Mouse (Mus musculus): ENCODE data around the gene Slc15a4. TPM values are rescaled to one million over a fixed set of nuclear protein-coding genes. Genes with fewer than 3 reads are reported as not detected.

The Slc15a4 gene
- polyA plus RNA-seq, 1 experiment: 0.75 TPM

GRCm38 (mm10) chr5:127648046-127648445, 15.3 kb upstream of the Slc15a4 start:
- TF ChIP-seq GATA1 (IDR thresholded peaks at IDR 0.05; ENCODE audit: low read length) (no peak), TAL1 (IDR thresholded peaks at IDR 0.05; ENCODE audit: low read length) (no peak)
- Histone ChIP-seq H3K4me3 (replicated peaks) (no peak overlapping the region), H3K9me3 (ENCODE audit: control insufficient read depth, low read length) (peaks cover 35% of the 10 kb centered on the region)

GRCm38 (mm10) chr5:127641185-127641958, 8.7 kb upstream of the Slc15a4 start:
- no peak overlapping the region for H3K4me3 ChIP-seq (replicated peaks)
- TF ChIP-seq GATA1 (IDR thresholded peaks at IDR 0.05; ENCODE audit: low read length) (no peak), TAL1 (IDR thresholded peaks at IDR 0.05; ENCODE audit: low read length) (no peak)
- H3K9me3 ChIP-seq (ENCODE audit: control insufficient read depth, low read length): peaks cover 48% of the 10 kb centered on the region

More at GRCm38 (mm10) chr5:127648046-127648445, 15.3 kb upstream of the Slc15a4 start:
- no peaks in the 10 kb centered on the region for H3K27me3 ChIP-seq (ENCODE audit: control insufficient read depth)
- no peaks in the 10 kb centered on the region for H3K4me1 ChIP-seq (ENCODE audit: control insufficient read depth)
- H3K36me3 ChIP-seq (ENCODE audit: control insufficient read depth): no peaks in the 10 kb centered on the region

GRCm38 (mm10) chr5:127640359-127640758, 7.7 kb upstream of the Slc15a4 start:
- Histone ChIP-seq H3K36me3 (ENCODE audit: control insufficient read depth) (no peaks in the 10 kb centered on the region), H3K4me1 (ENCODE audit: control insufficient read depth) (no peaks in the 10 kb centered on the region), H3K27me3 (ENCODE audit: control insufficient read depth) (no peaks in the 10 kb centered on the region; the same call in 1 of the 2 replicates), H3K9me3 (ENCODE audit: control insufficient read depth, low read length) (peaks cover 44% of the 10 kb centered on the region), H3K4me3 (replicated peaks) (no peak overlapping the region)
- TF ChIP-seq TAL1 (IDR thresholded peaks at IDR 0.05; ENCODE audit: low read length) (no peak), GATA1 (IDR thresholded peaks at IDR 0.05; ENCODE audit: low read length) (no peak)

More at GRCm38 (mm10) chr5:127641185-127641958, 8.7 kb upstream of the Slc15a4 start:
- Histone ChIP-seq H3K4me1 (ENCODE audit: control insufficient read depth) (no peaks in the 10 kb centered on the region), H3K27me3 (ENCODE audit: control insufficient read depth) (no peaks in the 10 kb centered on the region; the same call in 1 of the 2 replicates), H3K36me3 (ENCODE audit: control insufficient read depth) (no peaks in the 10 kb centered on the region)

- Histone ChIP-seq H3K36me3 (ENCODE audit: control insufficient read depth) (no peaks in the 10 kb centered on the region), H3K27me3 (ENCODE audit: control insufficient read depth) (no peaks in the 10 kb centered on the region; the same call in 1 of the 2 replicates), H3K4me1 (ENCODE audit: control insufficient read depth) (no peaks in the 10 kb centered on the region), H3K4me3 (replicated peaks) (no peak overlapping the region), H3K9me3 (ENCODE audit: control insufficient read depth, low read length) (peaks cover 40% of the 10 kb centered on the region)
- TF ChIP-seq GATA1 (IDR thresholded peaks at IDR 0.05; ENCODE audit: low read length) (no peak), TAL1 (IDR thresholded peaks at IDR 0.05; ENCODE audit: low read length) (no peak)
Observed at GRCm38 (mm10) chr5:127639635-127640034, 6.9 kb upstream of the Slc15a4 start.

- Histone ChIP-seq H3K4me3 (replicated peaks) (no peak overlapping the region), H3K9me3 (ENCODE audit: control insufficient read depth, low read length) (peaks cover 40% of the 10 kb centered on the region), H3K27me3 (ENCODE audit: control insufficient read depth) (no peaks in the 10 kb centered on the region; the same call in 1 of the 2 replicates), H3K36me3 (ENCODE audit: control insufficient read depth) (no peaks in the 10 kb centered on the region), H3K4me1 (ENCODE audit: control insufficient read depth) (no peaks in the 10 kb centered on the region)
- TF ChIP-seq GATA1 (IDR thresholded peaks at IDR 0.05; ENCODE audit: low read length) (no peak), TAL1 (IDR thresholded peaks at IDR 0.05; ENCODE audit: low read length) (no peak)
Observed at GRCm38 (mm10) chr5:127639067-127639605, 6.4 kb upstream of the Slc15a4 start.

- H3K36me3 ChIP-seq (ENCODE audit: control insufficient read depth): no peaks in the 10 kb centered on the region
- peaks cover 34% of the 10 kb centered on the region for H3K9me3 ChIP-seq (ENCODE audit: control insufficient read depth, low read length)
- H3K4me1 ChIP-seq (ENCODE audit: control insufficient read depth): no peaks in the 10 kb centered on the region
- TF ChIP-seq GATA1 (IDR thresholded peaks at IDR 0.05; ENCODE audit: low read length) (no peak), TAL1 (IDR thresholded peaks at IDR 0.05; ENCODE audit: low read length) (no peak)
- no peak overlapping the region for H3K4me3 ChIP-seq (replicated peaks)
- H3K27me3 ChIP-seq (ENCODE audit: control insufficient read depth): peaks cover 7% of the 10 kb centered on the region
Observed at GRCm38 (mm10) chr5:127638177-127638576, 5.5 kb upstream of the Slc15a4 start.

GRCm38 (mm10) chr5:127637622-127638021, 4.9 kb upstream of the Slc15a4 start:
- H3K4me1 ChIP-seq (ENCODE audit: control insufficient read depth): no peaks in the 10 kb centered on the region
- no peak overlapping the region for H3K4me3 ChIP-seq (replicated peaks)
- H3K36me3 ChIP-seq (ENCODE audit: control insufficient read depth): no peaks in the 10 kb centered on the region
- H3K27me3 ChIP-seq (ENCODE audit: control insufficient read depth): peaks cover 12% of the 10 kb centered on the region
- peaks cover 29% of the 10 kb centered on the region for H3K9me3 ChIP-seq (ENCODE audit: control insufficient read depth, low read length)
- TF ChIP-seq GATA1 (IDR thresholded peaks at IDR 0.05; ENCODE audit: low read length): no peak
- no peak for TF ChIP-seq TAL1 (IDR thresholded peaks at IDR 0.05; ENCODE audit: low read length)

- H3K4me3 ChIP-seq (replicated peaks): no peak overlapping the region
- H3K4me1 ChIP-seq (ENCODE audit: control insufficient read depth): no peaks in the 10 kb centered on the region
- H3K36me3 ChIP-seq (ENCODE audit: control insufficient read depth): no peaks in the 10 kb centered on the region
- peaks cover 33% of the 10 kb centered on the region for H3K27me3 ChIP-seq (ENCODE audit: control insufficient read depth)
- TF ChIP-seq TAL1 (IDR thresholded peaks at IDR 0.05; ENCODE audit: low read length) (no peak), GATA1 (IDR thresholded peaks at IDR 0.05; ENCODE audit: low read length) (no peak)
- H3K9me3 ChIP-seq (ENCODE audit: control insufficient read depth, low read length): no peaks in the 10 kb centered on the region; the same call in 1 of the 2 replicates
Observed at GRCm38 (mm10) chr5:127633666-127634065, 969 bp upstream of the Slc15a4 start.

- H3K9me3 ChIP-seq (ENCODE audit: control insufficient read depth, low read length): peaks cover 2% of the 10 kb centered on the region; the same call in 1 of the 2 replicates
- H3K4me1 ChIP-seq (ENCODE audit: control insufficient read depth): no peaks in the 10 kb centered on the region
- TF ChIP-seq GATA1 (IDR thresholded peaks at IDR 0.05; ENCODE audit: low read length): no peak
- TF ChIP-seq TAL1 (IDR thresholded peaks at IDR 0.05; ENCODE audit: low read length): no peak
- H3K27me3 ChIP-seq (ENCODE audit: control insufficient read depth): peaks cover 33% of the 10 kb centered on the region
- H3K4me3 ChIP-seq (replicated peaks): no peak overlapping the region
- H3K36me3 ChIP-seq (ENCODE audit: control insufficient read depth): no peaks in the 10 kb centered on the region
Observed at GRCm38 (mm10) chr5:127633188-127633587, 491 bp upstream of the Slc15a4 start.
